Mouse (Mus musculus) heart, adult 2 months (tissue): ENCODE measurements around the gene Mvp. TPM values are rescaled to one million over a fixed set of nuclear protein-coding genes. Genes with fewer than 3 reads are reported as not detected.

Source experiments
- DNase-seq, 2 experiments: peaks; one replicate each; pipeline ENCODE4 v3.0.0; 2021
- H3K27ac ChIP-seq: fragments of 200-600 bp; 2 replicates; pipeline ENCODE4 v1.8.1; 2022
- H3K27me3 ChIP-seq: fragments of 200-500 bp; 2 replicates; pipeline ENCODE4 v1.6.1; 2012; ENCODE audit warnings: mild to moderate bottlenecking, low read length, inconsistent platforms, mixed read lengths; ENCODE audit not compliant: control insufficient read depth, insufficient read depth
- H3K36me3 ChIP-seq: fragments of 200-500 bp; 2 replicates; pipeline ENCODE4 v1.6.1; 2012; ENCODE audit warnings: low read length, inconsistent platforms; ENCODE audit not compliant: control insufficient read depth, insufficient read depth
- H3K4me1 ChIP-seq: fragments of 200-500 bp; 2 replicates; pipeline ENCODE4 v1.6.1; 2011; ENCODE audit warnings: low read length; ENCODE audit not compliant: control insufficient read depth, insufficient read depth
- H3K4me3 ChIP-seq: fragments of 200-600 bp; 2 replicates; pipeline ENCODE4 v1.8.1; 2022
- H3K79me2 ChIP-seq: fragments of 200-500 bp; replicated peaks from 2 replicates; pipeline ENCODE4 v1.6.1; 2012; ENCODE audit warnings: mild to moderate bottlenecking, inconsistent platforms, low read length, moderate library complexity, mixed read lengths; ENCODE audit not compliant: control insufficient read depth, insufficient read depth
- H3K9ac ChIP-seq: fragments of 200-500 bp; 2 replicates; pipeline ENCODE4 v1.6.1; 2012; ENCODE audit warnings: low read depth, mild to moderate bottlenecking, control low read depth, inconsistent platforms, low read length, mixed read lengths
- CTCF ChIP-seq: fragments of 200-600 bp; IDR thresholded peaks from 2 replicates; pipeline ENCODE4 v1.8.1; 2022; ENCODE audit warnings: antibody characterized with exemption, mild to moderate bottlenecking, moderate library complexity
- EP300 ChIP-seq: fragments of 200-500 bp; IDR thresholded peaks from 2 replicates; pipeline ENCODE4 v1.6.1; 2011; ENCODE audit warnings: low read depth, low read length, control low read depth; ENCODE audit not compliant: insufficient read depth
- POLR2A ChIP-seq: fragments of 200-500 bp; IDR thresholded peaks from 2 replicates; pipeline ENCODE4 v1.6.1; 2011; ENCODE audit warnings: mild to moderate bottlenecking, low read depth, low read length, control low read depth; ENCODE audit not compliant: insufficient read depth
- WGBS: fragments of 180-500 bp; shearing (Covaris S2); methylation state at CpG from one replicate; pipeline ENCODE4 v1.1.7; 2018; 5-methylcytosine and 5-hydroxymethylcytosine counted together
- intact Hi-C: fragments of 180-260 bp; cut with DNase I; formaldehyde crosslinking; loops from one replicate; pipeline ENCODE4 v1.15.1; 2025
- polyA plus RNA-seq: library from polyadenylated mRNA; depleted of rRNA; stranded (reverse); fragments of >200 nt; gene quantifications from 2 replicates; pipeline ENCODE4 v1.2.3, GENCODE M21; 2012
- total RNA-seq, 2 experiments: library from RNA; stranded (reverse); gene quantifications; 2 replicates each; pipeline ENCODE4 v1.2.3; 2021

Gene Mvp
- total and polyA plus RNA-seq, 3 experiments: 48.8 to 59.1 (median 50.4) TPM

- TF ChIP-seq EP300 (no peak), POLR2A (no peak), CTCF (no peak)
- Histone ChIP-seq H3K36me3 (no peaks in the 10 kb centered on the region), H3K79me2 (no peaks in the 10 kb centered on the region), H3K9ac (no peak overlapping the region), H3K27ac (no peak overlapping the region), H3K4me1 (no peaks in the 10 kb centered on the region), H3K4me3 (no peak overlapping the region), H3K27me3 (no peaks in the 10 kb centered on the region)
- WGBS: 44% methylated on average over 3 of the region's 3 CpGs
- intact Hi-C loops: no loop called here
- DNase-seq: no peak
Observed at GRCm38 (mm10) chr7:126955125-126955524, 59.3 kb downstream of the Mvp start.

GRCm38 (mm10) chr7:126952646-126953045, 61.8 kb downstream of the Mvp start:
- Histone ChIP-seq H3K36me3 (no peaks in the 10 kb centered on the region), H3K79me2 (no peaks in the 10 kb centered on the region), H3K27ac (no peak overlapping the region), H3K4me3 (no peak overlapping the region), H3K27me3 (no peaks in the 10 kb centered on the region), H3K4me1 (no peaks in the 10 kb centered on the region; the same call in 1 of the 2 replicates), H3K9ac (no peak overlapping the region)
- DNase-seq: no peak
- 7% methylated on average over 8 of the region's 8 CpGs for WGBS
- intact Hi-C loops: no loop called here
- TF ChIP-seq EP300: no peak
- no peak for TF ChIP-seq POLR2A
- TF ChIP-seq CTCF: no peak

- DNase-seq: no peak
- no peaks in the 10 kb centered on the region for H3K79me2 ChIP-seq
- H3K27me3 ChIP-seq: no peaks in the 10 kb centered on the region
- WGBS: 10% methylated on average over 4 of the region's 4 CpGs
- no peaks in the 10 kb centered on the region for H3K36me3 ChIP-seq
- H3K4me3 ChIP-seq: no peak overlapping the region
- intact Hi-C loops: no loop called here
- H3K9ac ChIP-seq: no peak overlapping the region
- no peak for TF ChIP-seq CTCF
- no peaks in the 10 kb centered on the region; the same call in 1 of the 2 replicates for H3K4me1 ChIP-seq
- H3K27ac ChIP-seq: no peak overlapping the region
Observed at GRCm38 (mm10) chr7:126951741-126952140, 62.7 kb downstream of the Mvp start.

GRCm38 (mm10) chr7:126950647-126951615, 63.5 kb downstream of the Mvp start:
- Histone ChIP-seq H3K4me3 (peak overlapping the region; percentile 56), H3K9ac (no peak overlapping the region), H3K79me2 (no peaks in the 10 kb centered on the region), H3K36me3 (no peaks in the 10 kb centered on the region), H3K27me3 (no peaks in the 10 kb centered on the region), H3K27ac (no peak overlapping the region), H3K4me1 (no peaks in the 10 kb centered on the region; the same call in 1 of the 2 replicates)
- intact Hi-C loops: no loop called here
- TF ChIP-seq POLR2A (no peak), EP300 (no peak), CTCF (no peak)
- no peak for DNase-seq
- 6% methylated on average over 26 of the region's 26 CpGs for WGBS

- DNase-seq: peak; percentile 86 to 93
- no peak within 1 kb of the TSS for H3K9ac ChIP-seq
- no peak within 1 kb of the TSS for H3K27ac ChIP-seq
- no peaks in the 10 kb centered on the region for H3K36me3 ChIP-seq
- no peaks in the 10 kb centered on the region for H3K79me2 ChIP-seq
- peak within 1 kb of the TSS; percentile 56 for H3K4me3 ChIP-seq
- no peaks in the 10 kb centered on the region for H3K27me3 ChIP-seq
- under 1% methylated on average over 42 of the region's 42 CpGs for WGBS
- intact Hi-C loops: loop anchor here (2.0 kb wide), 1 partner anchor 23 kb away; no protein-coding TSS in a partner anchor
- TF ChIP-seq EP300: 0 out of 2 replicates have a peak, but pooled peaks have one; percentile 35
- no peak for TF ChIP-seq POLR2A
- no peaks in the 10 kb centered on the region; the same call in 1 of the 2 replicates for H3K4me1 ChIP-seq
Observed at GRCm38 (mm10) chr7:126949793-126950646, 64.4 kb downstream of the Mvp start, which contains the start of gene Sez6l2. Gene Sez6l2, plus strand, starts transcription at chr7:126950563.
